Mouse (Mus musculus) frontal cortex, adult (tissue): ENCODE data around the gene B4galnt4.

ENCODE experiments used
- ATAC-seq: cut with Nextera tagmentation; 2 replicates; pipeline ENCODE4 v1.9.2; 2017; ENCODE audit warnings: mild to moderate bottlenecking, moderate library complexity, mixed read lengths; ENCODE audit not compliant: low TSS enrichment

The B4galnt4 gene

DNA sequence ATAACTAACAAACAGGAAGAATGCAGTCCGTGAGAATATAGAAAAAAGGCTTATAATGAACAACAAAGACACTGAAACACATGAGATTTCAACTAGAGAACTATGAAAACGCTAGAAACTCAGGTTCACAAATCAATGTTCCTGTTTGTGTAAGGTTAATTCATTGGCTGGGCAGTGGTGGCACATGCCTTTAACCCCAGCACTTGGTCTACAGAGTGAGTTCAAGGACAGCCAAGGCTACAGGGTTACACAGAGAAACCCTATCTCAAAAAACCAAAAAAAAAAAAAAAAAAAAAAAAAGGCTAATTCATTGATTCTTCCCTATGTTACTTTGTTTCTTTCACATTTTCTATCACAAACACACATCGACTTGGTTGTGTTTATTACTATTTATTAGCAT lies 59.7 kb downstream of the B4galnt4 start:
- ATAC-seq, result no peak

GRCm38 (mm10) chr7:141121051-141121531 lies 60.2 kb downstream of the B4galnt4 start:
- no peak for ATAC-seq
